Mouse (Mus musculus): ENCODE data around the gene Nipsnap1.

The Nipsnap1 gene

DNA sequence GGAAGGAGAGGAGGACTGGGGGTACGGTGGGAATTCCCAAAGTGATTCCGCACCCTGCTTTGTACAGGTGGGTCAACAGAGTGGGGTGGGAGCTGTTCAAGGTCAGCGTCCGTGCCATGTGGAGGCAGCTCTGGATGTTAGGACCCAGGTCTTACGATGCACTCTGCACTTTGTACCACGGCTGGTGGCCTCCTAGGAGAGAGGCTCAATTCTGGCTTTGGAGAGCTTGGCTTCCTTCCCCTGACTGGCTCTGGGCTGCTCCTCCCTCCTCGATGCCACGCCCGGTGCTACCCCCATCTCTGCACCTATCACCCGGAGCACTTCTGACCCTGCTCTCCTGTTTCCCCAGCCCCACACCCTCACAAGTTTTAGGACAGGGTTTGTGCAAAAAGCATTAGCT lies 800 bp downstream of the Nipsnap1 start:
- no peak for DNase-seq

DNA sequence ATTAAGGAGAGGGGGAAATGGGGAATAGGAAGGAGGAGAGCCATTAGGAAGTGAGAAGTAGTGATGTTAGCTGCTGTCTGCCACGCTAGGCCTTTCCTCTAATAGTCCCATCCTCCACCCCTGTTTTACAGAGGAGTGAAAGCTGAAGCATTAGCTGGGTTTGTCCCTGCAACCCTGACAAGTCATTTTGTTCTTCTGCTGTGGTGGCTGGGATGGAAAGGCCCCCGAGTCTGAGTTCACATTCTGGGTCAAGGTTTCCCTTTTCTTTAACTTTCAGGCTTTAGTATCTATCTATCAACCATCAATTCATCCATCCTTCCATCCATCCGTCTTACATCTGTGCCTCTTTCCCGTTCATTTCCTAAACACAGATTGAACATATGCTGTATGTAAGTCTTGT lies 7.3 kb downstream of the Nipsnap1 start:
- DNase-seq: no peak

DNA sequence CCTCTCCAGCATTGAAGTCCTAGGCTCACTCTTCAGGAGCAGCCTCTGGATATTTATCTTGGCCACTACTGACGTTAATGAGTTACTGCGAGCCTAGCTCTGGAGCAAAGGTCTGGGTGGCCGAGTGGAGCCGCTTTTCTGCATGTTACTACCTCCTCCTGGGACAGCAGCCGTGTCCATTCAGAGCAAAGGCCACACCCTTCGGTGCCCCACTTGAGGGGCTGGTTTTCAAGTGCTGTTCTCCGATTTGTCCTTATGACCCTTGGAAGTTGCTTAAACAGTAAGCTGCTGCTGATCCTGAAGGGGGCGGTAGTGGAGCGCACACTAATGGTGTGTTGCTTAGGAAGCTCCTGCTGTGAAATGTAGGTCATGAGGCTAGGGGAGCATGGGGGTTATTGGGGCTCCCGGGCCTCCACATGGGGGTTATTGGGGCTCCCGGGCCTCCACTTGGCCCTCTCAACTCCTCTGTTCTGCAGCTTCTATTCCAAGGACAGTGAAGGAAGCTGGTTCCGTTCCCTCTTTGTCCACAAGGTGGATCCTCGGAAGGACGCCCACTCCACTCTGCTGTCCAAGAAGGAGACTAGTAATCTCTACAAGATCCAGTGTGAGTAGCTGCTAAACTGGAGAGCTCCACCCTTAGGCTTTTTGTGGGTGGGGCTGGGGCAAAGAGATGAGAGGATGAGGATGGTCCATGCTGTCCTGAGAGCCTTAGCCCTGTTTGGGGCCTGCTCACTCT lies 9.3 kb downstream of the Nipsnap1 start:
- DNase-seq: no peak

DNA sequence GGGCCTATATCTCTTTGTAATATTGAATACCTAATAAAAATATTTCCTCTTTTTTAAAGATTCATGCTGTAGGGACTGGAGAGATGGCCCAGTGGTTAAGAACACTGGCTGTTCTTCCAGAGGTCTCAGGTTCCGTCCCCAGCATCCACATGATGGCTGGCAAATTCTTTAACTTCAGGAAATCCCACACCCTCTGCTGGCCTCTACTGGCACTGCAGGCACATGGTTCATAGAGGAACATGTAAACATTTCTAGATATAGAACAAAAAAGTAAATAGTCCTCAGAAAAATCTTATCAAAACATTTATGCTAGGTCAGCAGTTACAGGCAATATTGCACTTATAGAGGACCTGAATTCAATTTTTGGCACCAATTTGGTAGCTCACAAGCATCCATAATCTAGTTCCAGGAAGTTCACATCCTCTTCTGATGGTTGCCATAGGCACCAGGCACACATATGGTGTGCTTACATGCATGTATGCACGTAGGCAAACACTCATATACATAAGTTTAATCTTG lies 11.7 kb downstream of the Nipsnap1 start:
- peak; percentile 16 for DNase-seq

DNA sequence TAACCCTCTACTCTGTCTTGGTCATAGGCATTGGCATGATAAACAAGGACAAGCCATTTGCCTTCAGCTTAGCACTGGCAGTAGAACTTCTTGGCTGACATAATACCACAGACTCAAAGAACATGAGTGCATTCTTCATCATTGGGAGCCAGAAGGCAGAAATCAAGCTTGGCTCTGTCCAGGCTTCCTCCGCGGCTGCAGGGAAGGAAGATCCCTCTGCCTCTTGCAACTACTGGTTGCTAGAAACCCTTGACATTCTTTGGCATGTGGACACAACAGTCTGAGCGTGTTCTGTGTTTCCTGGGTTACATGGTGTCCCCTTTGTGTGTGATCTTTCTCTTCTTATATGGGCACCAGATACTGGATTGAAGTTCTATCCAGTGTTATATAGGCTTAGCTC lies 13.2 kb downstream of the Nipsnap1 start:
- DNase-seq: no peak

DNA sequence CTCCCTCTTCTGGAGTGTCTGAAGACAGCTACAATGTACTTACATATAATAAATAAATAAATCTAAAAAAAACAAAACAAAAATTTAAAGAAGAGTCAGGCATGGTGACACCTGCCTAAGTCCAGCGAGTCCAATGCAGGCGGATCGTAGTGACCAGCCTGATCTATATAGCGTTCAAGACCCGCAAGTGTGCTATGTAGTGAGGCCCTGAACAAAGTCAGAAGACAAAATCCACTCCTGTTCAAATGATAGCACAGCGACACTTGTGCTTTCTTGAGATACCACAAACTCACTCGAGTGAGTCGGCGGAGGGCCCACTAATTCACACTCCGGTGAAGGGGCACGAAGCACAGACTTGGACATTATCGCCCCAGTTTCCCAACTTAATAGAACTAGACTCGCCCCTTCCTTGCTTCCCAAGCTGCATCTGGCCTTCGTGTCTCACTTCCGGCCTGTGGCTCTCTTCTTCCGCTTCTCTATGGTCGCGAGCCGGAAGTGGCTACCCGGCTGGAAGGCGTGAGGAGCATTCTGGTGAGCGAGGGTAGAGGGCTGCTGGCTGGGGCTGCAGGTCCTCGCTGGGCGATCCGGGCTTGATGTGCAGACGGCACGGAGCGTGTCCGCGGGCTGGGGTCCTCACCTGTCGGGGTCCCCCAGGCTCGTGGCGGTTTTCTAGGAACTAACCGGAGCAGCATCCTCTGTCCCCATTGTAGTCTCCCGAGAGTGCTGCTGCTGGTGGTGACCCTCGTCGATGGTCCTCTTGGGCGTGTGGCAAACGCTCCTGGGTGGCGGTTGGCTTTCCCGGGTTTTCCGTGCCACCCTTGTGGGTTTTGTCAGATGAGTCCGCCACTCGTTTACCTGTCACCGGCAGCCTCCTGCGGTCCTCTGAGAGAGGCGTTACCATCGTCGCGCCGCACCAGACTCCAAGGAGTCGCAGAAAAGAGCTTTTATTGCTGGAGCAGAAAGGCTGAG lies 21.4 kb downstream of the Nipsnap1 start, which contains the start of gene Thoc5:
TSS of gene Thoc5 (plus strand) at position 473 of the 969 bp plus-strand sequence.
- DNase-seq: peak; percentile 86

DNA sequence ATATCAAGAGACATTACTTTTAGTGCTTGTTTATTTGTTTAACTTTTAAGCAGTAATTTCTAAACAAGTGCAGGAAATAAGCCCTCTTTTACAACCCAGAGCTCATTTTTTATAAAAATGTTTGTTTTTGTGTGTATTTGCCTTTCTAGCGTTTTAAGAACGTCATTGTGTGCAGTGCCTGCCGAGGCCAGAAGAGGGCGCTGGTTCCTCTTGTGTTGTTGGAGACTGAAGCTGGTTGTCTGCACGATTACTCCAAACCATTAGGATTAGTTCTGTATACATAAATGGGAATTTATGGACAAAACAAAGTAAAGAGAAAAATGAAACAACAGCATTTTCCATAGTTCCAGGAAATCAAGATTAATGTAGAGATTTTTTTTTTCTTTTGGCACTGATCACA lies 26.7 kb downstream of the Nipsnap1 start:
- no peak for DNase-seq

DNA sequence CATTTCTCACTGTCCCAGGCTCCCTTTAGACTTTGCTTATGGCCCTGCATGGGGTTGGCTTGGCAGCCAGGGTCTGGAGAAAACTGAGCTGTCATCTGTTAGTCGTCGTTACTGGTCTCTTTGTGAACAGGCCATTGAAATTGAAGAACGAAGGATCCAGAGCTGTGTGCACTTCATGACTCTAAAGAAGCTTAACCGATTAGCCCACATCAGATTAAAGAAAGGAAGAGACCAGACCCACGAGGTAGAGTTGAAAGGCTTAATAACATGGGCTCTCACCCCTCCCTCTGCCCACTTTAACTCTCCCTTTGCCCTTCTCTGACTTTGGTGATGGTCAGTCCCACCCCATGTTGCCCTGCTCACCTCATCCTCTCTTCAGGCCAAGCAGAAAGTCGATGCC lies 28.2 kb downstream of the Nipsnap1 start:
- no peak for DNase-seq

DNA sequence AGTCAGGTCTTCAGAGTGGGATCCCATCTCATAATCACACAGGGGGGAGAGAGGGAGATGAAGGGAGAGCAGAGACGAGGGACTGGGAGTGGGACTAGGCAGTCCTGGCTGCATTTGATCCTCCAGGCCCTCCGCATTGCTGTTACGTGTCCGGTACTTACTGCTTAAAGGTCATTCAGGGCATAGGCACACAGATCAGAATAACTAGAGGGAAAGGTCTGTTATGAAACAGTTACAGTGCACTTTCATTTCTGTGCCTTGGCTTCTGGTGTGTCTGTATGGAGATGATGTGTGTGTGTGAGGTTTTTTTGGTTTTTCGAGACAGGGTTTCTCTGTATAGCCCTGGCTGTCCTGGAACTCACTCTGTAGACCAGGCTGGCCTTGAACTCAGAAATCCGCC lies 32.5 kb downstream of the Nipsnap1 start:
- DNase-seq: no peak

DNA sequence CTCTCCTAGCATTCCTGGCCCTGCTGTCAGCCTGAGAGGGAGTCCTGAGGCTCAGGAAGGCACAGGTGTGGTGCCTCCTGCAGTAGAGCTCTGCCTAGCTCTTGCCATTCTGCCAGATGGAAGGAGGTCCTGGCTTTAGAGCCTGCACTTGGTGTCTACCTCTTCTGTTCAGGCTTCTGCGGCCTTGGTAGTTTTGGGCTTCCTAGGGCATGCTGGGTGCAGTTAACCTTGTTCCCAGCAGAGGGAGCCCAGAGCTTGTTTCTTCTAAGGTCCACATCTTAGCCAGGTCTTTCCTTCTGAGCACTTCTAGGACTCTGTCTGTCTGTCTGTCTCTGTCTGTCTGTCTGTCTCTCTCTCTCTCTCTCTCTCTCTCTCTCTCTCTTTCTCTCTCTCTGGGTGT lies 42.3 kb downstream of the Nipsnap1 start:
- peak; percentile 44 for DNase-seq

DNA sequence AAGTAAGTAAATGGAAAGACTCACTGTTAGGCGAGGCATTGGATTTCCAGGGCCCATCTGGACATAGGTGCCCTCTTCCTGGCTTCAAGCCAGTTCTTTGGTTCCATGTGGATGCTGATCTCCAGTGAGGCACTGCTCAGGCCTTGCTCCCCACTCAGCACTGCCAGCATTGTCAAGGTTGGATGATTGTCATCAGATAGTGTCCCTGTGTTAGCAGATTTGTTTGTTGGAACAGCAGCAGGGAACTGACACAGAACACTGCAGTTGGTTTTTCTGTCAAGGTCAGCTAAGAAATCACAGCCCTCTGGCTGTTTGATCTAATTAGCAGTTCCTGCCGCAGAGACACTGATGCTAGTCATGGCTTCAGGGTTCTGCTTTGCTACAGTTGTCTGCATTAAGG lies 47.5 kb downstream of the Nipsnap1 start:
- no peak for DNase-seq

DNA sequence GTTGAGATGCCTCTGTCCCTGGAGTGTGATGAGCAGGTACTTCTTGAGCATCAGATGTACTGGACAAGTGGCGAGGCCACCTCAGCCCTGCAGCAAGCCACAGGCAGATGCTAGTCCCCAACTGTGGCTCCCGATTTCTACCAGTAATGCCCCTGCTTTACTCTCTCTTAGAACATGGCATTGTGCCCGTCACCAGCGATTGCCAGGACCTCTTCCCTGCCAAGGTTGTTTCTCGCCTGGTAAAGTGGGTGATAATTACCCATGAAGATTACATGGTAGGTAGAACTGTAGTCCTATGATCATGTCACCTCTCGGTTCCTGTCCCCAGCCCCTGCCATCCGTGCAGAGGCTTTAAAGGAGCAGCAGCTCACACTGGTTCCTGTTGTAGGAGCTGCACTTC lies 48.0 kb downstream of the Nipsnap1 start:
- DNase-seq: no peak

DNA sequence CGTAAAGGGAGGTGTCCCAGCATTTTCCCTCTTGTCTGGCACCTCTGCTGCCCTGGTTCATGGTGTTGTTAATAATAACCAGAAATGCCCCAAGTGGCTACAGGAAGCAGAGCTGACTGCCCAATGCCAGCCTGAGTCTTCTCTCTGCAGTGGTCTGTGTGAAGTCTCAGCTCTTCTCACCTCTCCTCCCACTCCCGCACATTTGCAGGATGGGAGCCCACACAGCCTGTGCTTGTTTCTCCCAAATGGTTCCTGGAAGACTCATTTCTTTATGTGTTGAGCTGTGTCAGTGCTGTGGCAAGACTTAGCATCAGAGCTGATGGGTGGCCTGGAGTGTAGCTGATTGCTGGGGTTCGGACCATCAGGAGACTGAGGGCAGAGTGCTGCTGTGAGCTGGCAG lies 53.5 kb downstream of the Nipsnap1 start:
- DNase-seq: peak; percentile 34

DNA sequence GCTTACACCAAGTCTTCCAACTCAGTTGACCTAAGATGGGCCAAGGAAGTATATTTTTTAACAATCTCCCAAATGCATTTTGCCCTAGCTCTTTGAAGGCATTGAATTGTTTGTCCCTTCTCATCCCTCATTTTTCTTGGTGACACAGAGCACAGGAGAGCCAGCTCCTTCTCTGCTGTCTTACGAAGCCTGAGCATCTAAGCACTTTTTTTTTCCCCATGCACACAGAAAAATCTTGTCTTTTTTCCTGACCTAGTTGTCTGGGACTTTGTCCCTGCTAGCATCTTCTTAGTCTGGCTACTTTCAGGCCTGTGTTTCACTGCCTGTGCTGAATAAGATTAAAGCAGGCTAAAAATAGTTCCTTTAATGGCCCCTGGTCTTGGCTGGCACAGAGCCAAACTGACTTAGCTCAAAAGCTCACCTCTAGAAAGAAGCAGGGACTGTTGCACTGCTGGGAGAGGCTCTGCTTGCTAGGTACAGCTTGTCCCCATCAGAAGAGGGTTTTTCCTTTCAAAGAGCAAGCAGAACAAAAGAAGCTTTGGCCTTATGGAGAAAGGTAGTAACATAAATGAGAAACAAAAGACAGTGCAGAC lies 57.4 kb downstream of the Nipsnap1 start:
- no peak for DNase-seq

DNA sequence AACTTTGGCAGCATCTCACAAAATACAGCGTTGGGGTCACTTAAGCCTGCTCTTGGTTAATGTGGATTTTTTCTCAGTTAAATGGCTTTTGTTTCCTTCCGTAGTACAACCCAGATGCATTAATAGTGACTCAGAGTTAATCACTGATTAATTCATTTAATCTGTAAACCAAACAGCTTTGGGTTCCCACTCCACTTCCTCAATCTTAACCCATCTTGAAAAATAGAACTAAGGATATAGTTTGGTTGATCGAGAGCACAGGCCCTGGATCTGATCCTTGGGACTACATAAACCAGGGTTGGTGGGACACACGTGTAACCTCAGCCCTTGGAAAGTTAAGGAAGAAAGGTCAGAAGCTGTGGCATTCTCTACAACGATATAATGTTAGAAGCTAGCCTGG lies 62.5 kb downstream of the Nipsnap1 start:
- DNase-seq: no peak

Measured in right cerebral cortex, postnatal 25 days (tissue).